Mouse (Mus musculus) CH12.LX (cell line): ENCODE results near the gene Cltc.
A peak's percentile ranks its signal among the peaks of the same experiment; 100 is the strongest.

Experiments used
- CHD1 ChIP-seq: IDR thresholded peaks from 2 replicates; pipeline ENCODE4 v1.6.1; 2012; ENCODE audit warnings: low read depth, low read length, improper control_type of control experiment, inconsistent platforms
- CTCF ChIP-seq, 2 experiments: IDR thresholded peaks in 1 of 2; conservative IDR thresholded peaks in 1 of 2; 2 replicates each; pipeline ENCODE4 v1.5.1; 2011 to 2012; ENCODE audit warnings: low read depth in 2 of 2, low read length in 2 of 2, improper control_type of control experiment in 1 of 2, inconsistent platforms in 1 of 2, mild to moderate bottlenecking in 1 of 2, moderate library complexity in 1 of 2
- HCFC1 ChIP-seq: IDR thresholded peaks from 2 replicates; pipeline ENCODE4 v1.6.1; 2012; ENCODE audit warnings: low read depth, mild to moderate bottlenecking, inconsistent platforms, low read length, improper control_type of control experiment
- JUND ChIP-seq: conservative IDR thresholded peaks from 2 replicates; pipeline ENCODE4 v1.6.1; 2011; ENCODE audit warnings: low read depth, low read length, improper control_type of control experiment
- MAX ChIP-seq: IDR thresholded peaks from 2 replicates; pipeline ENCODE4 v1.6.1; 2011; ENCODE audit warnings: low read length, improper control_type of control experiment
- NELFE ChIP-seq: IDR thresholded peaks from 2 replicates; pipeline ENCODE4 v1.6.1; 2011; ENCODE audit warnings: low read depth, low read length, improper control_type of control experiment
- NRF1 ChIP-seq: IDR thresholded peaks from 2 replicates; pipeline ENCODE4 v1.6.1; 2014; ENCODE audit warnings: low read depth, mild to moderate bottlenecking, inconsistent platforms, low read length, improper control_type of control experiment, moderate library complexity
- POLR2A ChIP-seq: IDR thresholded peaks from 2 replicates; pipeline ENCODE4 v1.6.1; 2011; ENCODE audit warnings: low read depth, mild to moderate bottlenecking, improper control_type of control experiment, low read length
- POLR2AphosphoS2 ChIP-seq: IDR thresholded peaks from 2 replicates; pipeline ENCODE4 v1.6.1; 2011; ENCODE audit warnings: low read depth, low read length, improper control_type of control experiment
- TCF12 ChIP-seq: IDR thresholded peaks from 2 replicates; pipeline ENCODE4 v1.6.1; 2014; ENCODE audit warnings: low read depth, mild to moderate bottlenecking, inconsistent platforms, low read length, improper control_type of control experiment
- USF1 ChIP-seq: IDR thresholded peaks from 2 replicates; pipeline ENCODE4 v1.6.1; 2014; ENCODE audit warnings: low read depth, mild to moderate bottlenecking, inconsistent platforms, low read length, improper control_type of control experiment

DNA sequence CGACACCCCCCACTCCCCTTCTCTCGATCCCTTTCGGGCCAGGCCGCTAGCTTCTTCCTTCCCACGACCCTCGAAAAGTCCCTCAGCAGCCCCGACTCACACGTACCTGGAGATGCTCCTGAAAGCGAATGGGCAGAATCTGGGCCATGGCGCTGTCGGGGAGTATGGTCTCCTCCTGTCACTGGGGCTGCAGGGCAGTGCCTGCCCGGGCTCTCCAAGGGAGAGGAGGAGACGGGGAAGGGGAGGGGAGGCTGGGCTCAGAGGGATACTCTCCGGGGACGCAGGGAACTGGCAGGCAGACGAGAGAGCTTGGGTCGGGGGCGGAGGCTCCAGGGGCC is 254 bp downstream of the Cltc start:
- TF ChIP-seq POLR2AphosphoS2, result peak; percentile 87; the same call in 1 of the 2 replicates
- TF ChIP-seq JUND, result 0 out of 2 replicates have a peak, but pooled peaks have one; percentile 4
- TF ChIP-seq NRF1, result no peak
- TF ChIP-seq USF1, result no peak
- TF ChIP-seq CHD1, result no peak; the same call in 1 of the 2 replicates
- no peak; the same call in 1 of the 2 replicates for TF ChIP-seq NELFE
- no peak for TF ChIP-seq HCFC1
- no peak for TF ChIP-seq MAX
- no peak for TF ChIP-seq CTCF (conservative IDR thresholded peaks at IDR 0.05 in 1 of 2, IDR thresholded peaks at IDR 0.05 in 1 of 2; ENCODE audit: low read depth in 2 of 2, low read length in 2 of 2)
- no peak for TF ChIP-seq POLR2A
- TF ChIP-seq TCF12, result no peak
